Mouse (Mus musculus) embryonic fibroblast, embryonic 13.5 days (primary cell): ENCODE data around the gene 4933427D14Rik.

ENCODE experiments used
- CTCF ChIP-seq: IDR thresholded peaks from 2 replicates; pipeline ENCODE4 v1.5.1; 2011; ENCODE audit warnings: mild to moderate bottlenecking, control low read depth, low read length, moderate library complexity, borderline replicate concordance; ENCODE audit not compliant: insufficient read depth
- POLR2A ChIP-seq: IDR thresholded peaks from 2 replicates; pipeline ENCODE4 v1.6.1; 2011; ENCODE audit warnings: low read depth, mild to moderate bottlenecking, control low read depth, low read length, moderate library complexity

DNA sequence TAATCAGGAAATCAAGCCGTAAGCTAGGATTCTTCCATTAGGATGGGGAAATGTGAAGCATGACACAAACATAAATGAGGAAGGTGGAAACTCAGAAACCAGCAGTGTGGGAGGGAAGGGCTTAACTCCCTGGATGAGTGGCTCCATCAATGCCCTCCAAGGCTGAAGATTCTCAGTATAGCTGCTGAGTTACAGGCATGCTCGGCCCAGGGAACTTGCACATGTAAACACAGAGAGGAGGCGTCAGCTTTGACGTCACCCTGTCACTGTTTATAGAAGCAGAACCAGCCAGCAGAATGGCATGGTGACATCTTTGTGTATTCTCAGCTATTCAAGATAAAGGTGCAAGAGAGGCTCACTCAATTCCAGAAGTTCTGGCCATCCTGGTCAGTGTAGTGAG lies 23.0 kb downstream of the 4933427D14Rik start:
- TF ChIP-seq CTCF: no peak
- no peak for TF ChIP-seq POLR2A
